Mouse (Mus musculus) regulatory T cell (primary cell): ENCODE measurements around the gene Atp10a.

Source experiments
- in situ Hi-C: fragments of 300-600 bp; cut with MboI, MseI; formaldehyde crosslinking; loops from one replicate; pipeline ENCODE4 v1.15.1; 2025; ENCODE audit warnings: high pct_unique_total_duplicates

Gene Atp10a

GRCm38 (mm10) chr7:58786986-58787385, 131.0 kb downstream of the Atp10a start:
- in situ Hi-C loops, result no loop called here

GRCm38 (mm10) chr7:58787585-58787984, 131.6 kb downstream of the Atp10a start:
- in situ Hi-C loops, result no loop called here

DNA sequence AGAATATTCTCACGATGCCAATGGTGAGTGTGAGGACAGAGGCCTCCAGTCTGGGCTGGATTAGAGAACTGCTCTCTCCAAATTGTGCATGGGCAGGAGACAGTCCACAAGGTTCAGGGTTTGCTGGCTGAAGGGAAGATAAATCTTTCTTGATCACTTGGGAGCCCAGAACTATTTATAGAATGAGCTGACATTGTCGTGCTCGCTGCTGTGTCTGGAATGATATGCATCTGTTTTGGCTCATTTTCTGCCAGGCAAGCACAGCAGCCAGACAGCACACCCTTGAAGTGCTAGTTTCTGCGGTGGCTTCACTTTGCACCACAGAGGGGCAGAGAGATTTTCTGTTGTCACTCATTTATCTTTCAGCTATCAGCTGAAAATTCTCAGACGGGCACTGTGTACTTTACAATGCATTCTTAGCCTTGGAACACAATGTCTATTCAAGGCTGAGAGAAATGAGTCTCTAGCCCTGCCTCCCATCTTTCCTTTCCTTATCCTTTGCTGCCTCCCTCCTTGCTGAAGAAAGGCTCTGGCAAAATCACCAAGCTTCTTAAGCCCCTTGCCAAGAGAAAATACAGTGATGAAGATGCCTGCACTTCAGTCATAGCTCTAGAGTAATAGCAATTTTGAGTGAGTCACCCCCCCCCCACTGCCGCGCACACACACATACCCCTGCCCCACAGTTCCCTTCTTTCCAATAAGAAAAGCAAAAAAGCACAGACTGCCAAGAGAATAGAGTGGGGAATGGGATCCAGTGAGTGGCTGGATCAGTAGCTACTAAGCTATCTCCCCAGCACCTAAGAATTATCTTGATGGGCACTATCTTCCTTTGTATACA, 132.7 kb downstream of the Atp10a start:
- in situ Hi-C loops, result no loop called here

- in situ Hi-C loops, result no loop called here
These were observed 141.3 kb downstream of the Atp10a start for GRCm38 (mm10) chr7:58797281-58797680.

GRCm38 (mm10) chr7:58800916-58801315, 144.9 kb downstream of the Atp10a start:
- in situ Hi-C loops, result no loop called here

DNA sequence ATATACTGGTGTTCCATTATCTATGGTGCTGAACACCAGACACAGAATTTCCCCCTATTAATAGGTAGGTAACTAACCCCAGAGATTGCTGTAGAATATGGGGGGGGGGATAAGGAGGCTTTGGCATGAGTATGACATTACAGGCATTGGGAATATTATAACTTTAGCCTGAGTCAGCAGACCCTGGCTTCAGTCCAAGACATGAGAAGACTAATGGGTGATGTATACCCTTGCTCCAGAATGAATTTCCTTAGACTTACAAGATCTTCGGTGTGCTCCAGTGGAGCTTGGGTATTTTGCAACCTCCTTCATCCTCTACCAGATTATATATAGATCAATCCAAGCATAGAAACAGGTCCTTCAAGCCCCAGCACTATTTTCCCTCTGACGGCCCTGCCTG, 145.8 kb downstream of the Atp10a start:
- in situ Hi-C loops, result no loop called here

DNA sequence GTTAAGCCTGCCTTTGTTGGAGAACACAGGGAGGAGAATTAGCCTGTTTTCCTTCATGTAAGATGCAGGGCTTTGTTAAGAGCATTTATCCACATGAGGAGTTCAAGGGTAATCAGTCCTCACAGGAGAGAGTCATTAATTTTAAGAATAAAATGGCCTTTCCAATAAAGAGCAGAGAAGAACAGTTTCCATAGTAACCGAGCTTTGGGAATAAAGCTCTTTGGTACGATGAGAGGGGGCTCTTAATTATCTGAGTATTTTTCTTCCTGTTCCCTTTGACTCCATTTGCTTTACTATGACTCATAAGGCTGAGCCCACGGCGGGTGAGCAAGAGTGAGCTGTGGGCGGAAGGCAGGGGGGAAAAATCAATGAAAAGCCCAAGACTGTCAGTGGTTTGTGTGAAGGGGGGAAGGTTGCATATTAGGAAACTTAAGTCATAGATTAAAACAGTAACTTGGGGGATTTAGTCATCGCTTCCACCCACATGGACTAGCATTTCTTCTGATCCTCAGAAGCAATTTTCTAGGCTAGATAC, 166.2 kb downstream of the Atp10a start:
- in situ Hi-C loops, result no loop called here

DNA sequence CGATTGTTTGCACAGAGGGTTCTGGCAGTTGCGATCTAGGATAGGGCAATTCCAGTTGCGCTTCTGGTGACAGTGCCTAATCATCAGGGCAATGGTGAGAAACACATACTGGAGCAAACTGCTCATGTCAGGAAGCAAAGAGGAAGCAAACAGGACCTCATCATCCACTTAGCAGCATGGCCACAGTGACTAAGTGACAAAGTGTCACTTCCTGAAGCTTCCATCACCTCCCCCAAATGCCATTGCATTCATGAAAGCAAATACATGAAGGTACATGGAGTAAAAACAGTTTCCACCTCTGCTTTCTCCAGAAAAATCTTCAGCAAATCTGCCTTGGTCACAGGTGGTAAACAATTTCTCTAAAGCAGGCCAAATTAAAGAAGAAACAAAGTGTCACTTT, 168.7 kb downstream of the Atp10a start:
- in situ Hi-C loops, result loop anchor here (25.0 kb wide), 1 partner anchor 488 kb away; no protein-coding TSS in a partner anchor

- in situ Hi-C loops, result loop anchor here (25.0 kb wide), 1 partner anchor 483 kb away; no protein-coding TSS in a partner anchor
These were observed 173.1 kb downstream of the Atp10a start for GRCm38 (mm10) chr7:58829111-58829510.

DNA sequence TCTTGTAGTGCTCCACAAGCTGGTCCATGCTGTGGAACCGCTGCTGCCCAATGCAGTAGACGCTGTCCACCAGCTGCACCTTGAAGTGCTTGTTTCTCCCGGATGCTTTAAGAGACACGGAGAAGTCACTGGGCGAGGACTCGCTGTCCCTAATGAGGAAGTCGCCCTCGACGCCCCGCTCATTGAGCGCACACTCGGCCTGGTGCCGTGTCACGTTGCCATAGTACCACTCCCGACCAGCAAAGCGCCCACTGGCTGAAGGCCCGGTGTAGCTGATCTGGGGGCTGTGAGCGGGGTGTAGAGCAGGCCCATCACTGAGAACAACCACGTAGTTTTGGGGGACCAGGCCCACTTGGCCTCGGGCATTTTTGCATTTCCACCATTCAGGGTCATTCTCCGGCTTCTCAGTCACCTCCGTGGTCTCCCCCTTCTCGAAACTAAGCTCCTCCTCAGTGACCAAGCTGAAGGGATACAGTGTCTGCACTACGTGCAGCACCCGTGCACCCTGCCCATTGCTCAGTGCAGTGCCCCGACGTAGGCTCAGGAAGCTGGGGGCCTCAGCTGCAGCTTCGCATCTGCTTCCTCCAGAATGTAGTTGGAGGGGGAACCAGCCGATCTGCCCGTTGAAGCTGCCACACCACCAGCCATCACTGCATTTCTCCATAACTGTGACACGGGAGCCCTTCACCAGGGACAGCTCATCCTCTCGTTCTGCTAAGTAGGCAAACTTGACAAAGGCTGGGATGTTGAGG, 181.1 kb downstream of the Atp10a start:
- in situ Hi-C loops, result loop anchor here (25.0 kb wide), 1 partner anchor 475 kb away; no protein-coding TSS in a partner anchor

DNA sequence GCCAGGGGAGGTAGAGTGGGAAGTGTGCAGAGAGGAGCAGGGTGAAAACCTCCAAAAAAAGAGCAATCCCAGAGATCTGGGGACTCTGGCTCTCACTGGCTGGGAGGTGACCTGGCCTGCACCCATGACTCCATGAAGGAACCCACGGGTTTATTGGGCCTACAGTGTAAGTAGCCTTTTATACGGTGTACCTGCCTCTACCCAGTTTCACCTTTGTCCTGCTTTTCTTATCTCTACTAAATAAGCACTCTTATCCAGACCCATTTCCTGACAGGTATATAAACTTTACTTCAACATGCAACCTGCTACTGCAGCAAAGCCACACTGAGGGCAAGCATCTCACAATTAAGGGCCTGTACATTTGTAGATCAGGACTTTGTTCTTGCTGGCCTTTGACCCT, 184.4 kb downstream of the Atp10a start:
- in situ Hi-C loops, result loop anchor here (25.0 kb wide), 1 partner anchor 472 kb away; no protein-coding TSS in a partner anchor

DNA sequence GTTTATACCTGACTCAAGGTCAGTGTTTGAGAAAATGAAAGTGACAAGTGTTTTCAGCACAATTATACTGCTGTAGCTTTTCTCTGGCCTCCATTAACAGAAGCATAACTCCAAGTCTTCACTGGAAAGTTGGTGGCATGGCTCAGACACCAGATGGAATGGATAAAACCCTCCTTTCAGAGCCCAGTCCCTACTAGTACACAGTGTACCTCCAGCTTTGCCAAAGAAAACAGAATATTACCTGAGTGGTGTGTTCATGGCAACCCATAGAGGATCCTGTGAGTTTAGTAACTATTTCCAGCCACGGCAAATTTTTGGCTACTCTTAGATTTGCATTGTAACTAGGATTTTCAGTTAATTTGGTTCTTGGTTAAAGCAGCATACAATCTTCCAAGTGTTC, 185.1 kb downstream of the Atp10a start:
- in situ Hi-C loops, result loop anchor here (25.0 kb wide), 1 partner anchor 471 kb away; no protein-coding TSS in a partner anchor

- in situ Hi-C loops, result loop anchor here (25.0 kb wide), 1 partner anchor 469 kb away; no protein-coding TSS in a partner anchor
These were observed 186.9 kb downstream of the Atp10a start for GRCm38 (mm10) chr7:58842818-58843217.

- in situ Hi-C loops, result loop anchor here (25.0 kb wide), 1 partner anchor 468 kb away; no protein-coding TSS in a partner anchor
These were observed 187.9 kb downstream of the Atp10a start for GRCm38 (mm10) chr7:58843767-58844445.

DNA sequence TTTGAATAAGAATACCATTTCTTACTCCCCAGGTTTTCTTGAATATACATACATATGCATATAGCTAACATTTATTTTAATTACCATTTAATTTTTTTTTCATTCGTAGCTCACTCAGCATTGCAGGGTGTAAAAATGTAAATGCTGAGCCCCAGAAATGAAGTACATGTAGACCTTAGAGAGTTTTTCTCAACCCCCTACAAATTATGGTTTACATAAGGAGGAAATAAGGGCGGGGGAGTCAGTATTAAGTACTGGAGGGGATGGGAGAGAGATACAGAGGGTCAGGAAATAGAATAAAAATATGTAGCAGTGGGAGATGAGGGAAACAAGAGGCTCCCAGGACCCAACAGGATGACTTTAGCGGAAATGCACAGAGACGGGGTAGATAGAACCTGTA, 188.5 kb downstream of the Atp10a start:
- in situ Hi-C loops, result loop anchor here (25.0 kb wide), 1 partner anchor 468 kb away; no protein-coding TSS in a partner anchor

GRCm38 (mm10) chr7:58858921-58859320, 203.0 kb downstream of the Atp10a start:
- in situ Hi-C loops, result no loop called here

- in situ Hi-C loops, result no loop called here
These were observed 207.2 kb downstream of the Atp10a start for GRCm38 (mm10) chr7:58863174-58863573.

- in situ Hi-C loops, result no loop called here
These were observed 211.1 kb downstream of the Atp10a start for GRCm38 (mm10) chr7:58866865-58867614.

DNA sequence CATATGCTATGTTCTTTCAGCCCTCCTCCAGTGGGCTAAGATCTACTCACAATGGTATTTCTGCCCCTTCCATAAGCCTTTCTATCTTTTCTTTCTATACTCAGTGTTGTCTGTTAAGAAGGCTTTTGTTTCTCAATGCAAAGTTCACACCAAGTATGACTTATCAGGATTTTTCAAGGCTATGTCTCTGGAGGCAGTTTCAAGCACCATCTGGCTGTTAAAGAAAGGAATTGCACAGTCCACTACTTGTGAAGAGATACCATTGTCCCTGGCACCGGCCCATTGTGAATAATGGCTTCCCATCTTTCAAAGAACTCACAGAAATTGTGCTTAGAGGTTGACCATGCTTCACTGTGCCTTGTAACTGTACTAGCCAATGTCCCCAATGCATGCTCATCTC, 214.7 kb downstream of the Atp10a start:
- in situ Hi-C loops, result no loop called here

- in situ Hi-C loops, result no loop called here
These were observed 217.7 kb downstream of the Atp10a start for GRCm38 (mm10) chr7:58873676-58874075.
